Mouse (Mus musculus) intestine, postnatal 0 days (tissue): ENCODE data around the gene Fgfr2. TPM values are rescaled to one million over a fixed set of nuclear protein-coding genes. Genes with fewer than 3 reads are reported as not detected.
A peak's percentile ranks its signal among the peaks of the same experiment; 100 is the strongest.

Source experiments
- ATAC-seq: fragments of 200-750 bp; cut with Nextera tagmentation; 2 replicates; pipeline ENCODE4 v1.8.0; 2017; ENCODE audit warnings: mild to moderate bottlenecking, moderate TSS enrichment, moderate library complexity
- H3K27ac ChIP-seq: fragments of 300-500 bp; sonication (generic); 2 replicates; pipeline ENCODE4 v1.5.1; 2014; ENCODE audit warnings: mild to moderate bottlenecking, low read depth, low read length, moderate library complexity
- H3K27me3 ChIP-seq: fragments of 300-500 bp; sonication (generic); replicated peaks from 2 replicates; pipeline ENCODE4 v1.6.1; 2014; ENCODE audit warnings: low read length, mixed read lengths; ENCODE audit not compliant: control insufficient read depth, insufficient read depth
- H3K36me3 ChIP-seq: fragments of 300-500 bp; sonication (generic); 2 replicates; pipeline ENCODE4 v1.6.1; 2014; ENCODE audit warnings: mild to moderate bottlenecking, moderate library complexity; ENCODE audit not compliant: control insufficient read depth, insufficient read depth
- H3K4me1 ChIP-seq: fragments of 300-500 bp; sonication (generic); replicated peaks from 2 replicates; pipeline ENCODE4 v1.6.1; 2014; ENCODE audit warnings: antibody characterized with exemption, low read length, mixed read lengths; ENCODE audit not compliant: control insufficient read depth, insufficient read depth
- H3K4me2 ChIP-seq: fragments of 300-500 bp; sonication (generic); replicated peaks from 2 replicates; pipeline ENCODE4 v1.6.1; 2014; ENCODE audit warnings: low read depth, mild to moderate bottlenecking, moderate library complexity
- H3K4me3 ChIP-seq: fragments of 300-500 bp; sonication (generic); 2 replicates; pipeline ENCODE4 v1.5.1; 2014; ENCODE audit warnings: low read depth, low read length
- H3K9ac ChIP-seq: fragments of 300-500 bp; sonication (generic); 2 replicates; pipeline ENCODE4 v1.6.1; 2014; ENCODE audit warnings: mild to moderate bottlenecking, low read depth, low read length
- H3K9me3 ChIP-seq: fragments of 300-500 bp; sonication (generic); 2 replicates; pipeline ENCODE4 v1.6.1; 2016; ENCODE audit warnings: mixed run types; ENCODE audit not compliant: control insufficient read depth
- CTCF ChIP-seq: sonication (generic); IDR thresholded peaks from 2 replicates; pipeline ENCODE4 v1.5.1; 2016; ENCODE audit warnings: low read depth, mild to moderate bottlenecking, control low read depth, antibody characterized with exemption, moderate library complexity
- WGBS: fragments of 180-500 bp; shearing (Covaris S2); extraction: QIAGEN DNeasy Blood & Tissue Kit; methylation state at CpG from one replicate; pipeline ENCODE4 v1.1.7; 2014; 5-methylcytosine and 5-hydroxymethylcytosine counted together
- polyA plus RNA-seq: library from polyadenylated mRNA; unstranded; fragments of >200 nt; fragmentation: Nextera tagmentation; extraction: Ambion mirVana; gene quantifications from 2 replicates; pipeline ENCODE4 v1.2.1, GENCODE M21; 2015

The Fgfr2 gene
- polyA plus RNA-seq, 1 experiment from 2014 or later = 29.5 TPM

GRCm38 (mm10) chr7:130751678-130752077, 2371.5 kb downstream of the Fgfr2 start:
- ATAC-seq = no peak
- Histone ChIP-seq H3K36me3 (peaks cover 60% of the 10 kb centered on the region), H3K9me3 (no peaks in the 10 kb centered on the region), H3K27me3 (no peaks in the 10 kb centered on the region), H3K9ac (no peak overlapping the region), H3K27ac (no peak overlapping the region), H3K4me2 (no peak overlapping the region), H3K4me1 (no peaks in the 10 kb centered on the region), H3K4me3 (no peak overlapping the region)
- TF ChIP-seq CTCF = no peak
- 69% methylated on average over 9 of the region's 9 CpGs for whole genome bisulfite sequencing

- Histone ChIP-seq H3K27me3 (no peaks in the 10 kb centered on the region), H3K4me3 (no peak overlapping the region), H3K27ac (no peak overlapping the region), H3K36me3 (peaks cover 62% of the 10 kb centered on the region), H3K9me3 (no peaks in the 10 kb centered on the region), H3K4me2 (no peak overlapping the region), H3K9ac (no peak overlapping the region), H3K4me1 (no peaks in the 10 kb centered on the region)
- 59% methylated on average over 17 of the region's 17 CpGs for WGBS
- TF ChIP-seq CTCF = no peak
- peak; percentile 37; the same call in 1 of the 2 replicates for ATAC-seq
Measured at GRCm38 (mm10) chr7:130750752-130751490, 2372.2 kb downstream of the Fgfr2 start.

- no peak for ATAC-seq
- H3K4me3 ChIP-seq = no peak overlapping the region
- peak; percentile 39 for TF ChIP-seq CTCF
- 82% methylated on average over 4 of the region's 4 CpGs for WGBS
- no peak overlapping the region for H3K4me2 ChIP-seq
- H3K27me3 ChIP-seq = no peaks in the 10 kb centered on the region
- no peaks in the 10 kb centered on the region for H3K9me3 ChIP-seq
- no peak overlapping the region for H3K27ac ChIP-seq
- no peaks in the 10 kb centered on the region for H3K4me1 ChIP-seq
- peaks cover 62% of the 10 kb centered on the region for H3K36me3 ChIP-seq
- no peak overlapping the region for H3K9ac ChIP-seq
Measured at GRCm38 (mm10) chr7:130749165-130749564, 2374.0 kb downstream of the Fgfr2 start.

GRCm38 (mm10) chr7:130743239-130744025, 2379.7 kb downstream of the Fgfr2 start:
- TF ChIP-seq CTCF = no peak
- H3K9me3 ChIP-seq = no peaks in the 10 kb centered on the region
- H3K27me3 ChIP-seq = no peaks in the 10 kb centered on the region
- no peaks in the 10 kb centered on the region for H3K4me1 ChIP-seq
- no peak for ATAC-seq
- no peak overlapping the region for H3K4me3 ChIP-seq
- no peak overlapping the region for H3K27ac ChIP-seq
- 86% methylated on average over 9 of the region's 9 CpGs for WGBS
- H3K4me2 ChIP-seq = no peak overlapping the region
- no peak overlapping the region for H3K9ac ChIP-seq
- peaks cover 80% of the 10 kb centered on the region for H3K36me3 ChIP-seq

GRCm38 (mm10) chr7:130741099-130741498, 2382.1 kb downstream of the Fgfr2 start:
- TF ChIP-seq CTCF = peak; percentile 49
- Histone ChIP-seq H3K27ac (no peak overlapping the region), H3K36me3 (peaks cover 84% of the 10 kb centered on the region), H3K4me3 (no peak overlapping the region), H3K9ac (no peak overlapping the region), H3K27me3 (no peaks in the 10 kb centered on the region), H3K9me3 (no peaks in the 10 kb centered on the region), H3K4me2 (no peak overlapping the region), H3K4me1 (no peaks in the 10 kb centered on the region)
- ATAC-seq = no peak
- WGBS = 82% methylated on average over 4 of the region's 4 CpGs

- ATAC-seq = no peak
- TF ChIP-seq CTCF = peak; percentile 56
- no peaks in the 10 kb centered on the region for H3K9me3 ChIP-seq
- H3K27me3 ChIP-seq = no peaks in the 10 kb centered on the region
- H3K36me3 ChIP-seq = peaks cover 80% of the 10 kb centered on the region
- H3K4me2 ChIP-seq = no peak overlapping the region
- H3K4me3 ChIP-seq = no peak overlapping the region
- H3K4me1 ChIP-seq = no peaks in the 10 kb centered on the region
- H3K9ac ChIP-seq = no peak overlapping the region
- H3K27ac ChIP-seq = no peak overlapping the region
- 98% methylated on average over 2 of the region's 2 CpGs for WGBS
Measured at GRCm38 (mm10) chr7:130734195-130734787, 2388.9 kb downstream of the Fgfr2 start.
